Mouse (Mus musculus) ES-E14 (cell line): ENCODE measurements around the gene Gmfg. TPM values are rescaled to one million over a fixed set of nuclear protein-coding genes. Genes with fewer than 3 reads are reported as not detected.

Experiments used
- DNase-seq: peaks from one replicate; pipeline ENCODE4 v3.0.0-alpha.2; 2013; ENCODE audit warnings: low read depth, low spot score
- H3K27ac ChIP-seq: 2 replicates; pipeline ENCODE4 v1.5.1; 2012; ENCODE audit warnings: low read depth, mild to moderate bottlenecking, low read length, moderate library complexity, mixed read lengths; ENCODE audit not compliant: poor library complexity, insufficient read depth, severe bottlenecking
- H3K36me3 ChIP-seq: 2 replicates; pipeline ENCODE4 v1.6.1; 2012; ENCODE audit warnings: mild to moderate bottlenecking, low read length, moderate library complexity, mixed read lengths; ENCODE audit not compliant: control insufficient read depth, poor library complexity, insufficient read depth, severe bottlenecking
- H3K4me1 ChIP-seq, 2 experiments: fragments of 150-350 bp in 1 of 2; sonication (generic) in 1 of 2; 2 replicates each; pipeline ENCODE4 v1.6.1; 2012; ENCODE audit warnings: low read length in 2 of 2, mild to moderate bottlenecking in 1 of 2, mixed read lengths in 1 of 2; ENCODE audit not compliant: control insufficient read depth in 2 of 2, insufficient read depth in 2 of 2, poor library complexity in 1 of 2
- H3K4me3 ChIP-seq, 2 experiments: fragments of 150-350 bp in 1 of 2; sonication (generic) in 1 of 2; 2 replicates each; pipeline ENCODE4 v1.5.1; 2012; ENCODE audit warnings: low read length in 2 of 2, low read depth in 1 of 2, mild to moderate bottlenecking in 1 of 2, mixed read lengths in 1 of 2; ENCODE audit not compliant: insufficient read depth in 1 of 2, poor library complexity in 1 of 2, severe bottlenecking in 1 of 2
- H3K9ac ChIP-seq: 2 replicates; pipeline ENCODE4 v1.6.1; 2012; ENCODE audit warnings: low read depth, mild to moderate bottlenecking, low read length, mixed read lengths; ENCODE audit not compliant: poor library complexity, insufficient read depth, severe bottlenecking
- H3K9me3 ChIP-seq: fragments of 150-350 bp; sonication (generic); 2 replicates; pipeline ENCODE4 v1.6.1; 2012; ENCODE audit warnings: low read depth, mild to moderate bottlenecking, low read length; ENCODE audit not compliant: control insufficient read depth, insufficient read depth
- CHD2 ChIP-seq: IDR thresholded peaks from 2 replicates; pipeline ENCODE4 v1.6.1; 2014; ENCODE audit warnings: mild to moderate bottlenecking, low read depth, low read length, inconsistent platforms
- HCFC1 ChIP-seq: IDR thresholded peaks from 2 replicates; pipeline ENCODE4 v1.6.1; 2012; ENCODE audit warnings: low read length, inconsistent platforms, borderline replicate concordance; ENCODE audit not compliant: insufficient read depth
- MAFK ChIP-seq: IDR thresholded peaks from 2 replicates; pipeline ENCODE4 v1.6.1; 2014; ENCODE audit warnings: mild to moderate bottlenecking, low read depth, low read length, inconsistent platforms; ENCODE audit not compliant: insufficient read depth
- ZC3H11A ChIP-seq: IDR thresholded peaks from 2 replicates; pipeline ENCODE4 v1.6.1; 2012; ENCODE audit warnings: low read depth, mild to moderate bottlenecking, inconsistent platforms, low read length, borderline replicate concordance
- ZNF384 ChIP-seq: IDR thresholded peaks from 2 replicates; pipeline ENCODE4 v1.6.1; 2012; ENCODE audit warnings: low read depth, low read length, inconsistent platforms
- in situ Hi-C, 2 experiments: fragments of 600-800 bp; cut with MboI; formaldehyde crosslinking; loops; one replicate each; pipeline ENCODE4 v1.15.1; 2025; ENCODE audit warnings: low sequenced_read_pairs in 2 of 2, inconsistent platforms in 1 of 2; ENCODE audit not compliant: unreplicated experiment in 2 of 2
- total RNA-seq: library from RNA; depleted of rRNA; stranded (reverse); fragments of 300-350 nt; gene quantifications from 2 replicates; pipeline ENCODE4 v1.2.3, GENCODE M21; 2012

Gmfg gene
- total RNA-seq, 1 experiment = 12.7 TPM

DNA sequence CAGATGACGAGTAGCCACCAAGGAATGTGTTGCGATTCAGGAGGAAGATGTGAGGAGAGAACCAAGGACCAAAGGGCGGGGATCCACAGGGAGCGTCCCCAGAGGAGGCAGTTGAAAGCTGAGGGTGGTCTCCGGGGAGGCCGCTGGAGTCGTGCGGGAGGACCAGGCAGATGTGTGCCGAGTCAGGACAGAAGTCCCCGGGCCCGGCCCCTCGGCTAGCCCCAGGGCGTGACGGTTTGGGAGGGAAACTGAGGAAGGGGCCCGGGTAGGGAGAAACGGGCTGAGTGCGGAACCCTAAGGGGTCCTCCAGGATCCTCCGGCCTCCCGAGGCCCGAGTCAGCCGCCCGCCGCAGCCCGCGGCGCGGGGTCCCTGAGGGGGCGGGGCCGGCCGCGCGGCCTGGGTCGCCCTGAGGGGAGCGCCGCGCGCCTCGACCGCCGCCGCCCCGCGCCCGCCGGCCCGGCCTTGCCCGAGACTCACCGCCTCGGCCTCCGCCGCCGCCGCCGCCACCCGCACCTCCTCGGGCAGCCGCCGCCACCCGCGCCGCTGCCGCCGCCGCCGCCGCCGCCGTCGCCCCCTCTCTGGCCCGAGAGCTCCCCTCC, 1.5 kb upstream of the Gmfg start:
- H3K4me1 ChIP-seq = no peaks in the 10 kb centered on the region; a peak in 1 of 4 replicates
- TF ChIP-seq CHD2 = no peak
- TF ChIP-seq ZC3H11A = no peak
- H3K27ac ChIP-seq = no peak overlapping the region
- DNase-seq = no peak
- in situ Hi-C loops = loop anchor here in 1 of 2 experiments (10.0 kb wide), 1 partner anchor 169 kb away; no protein-coding TSS in a partner anchor
- H3K9ac ChIP-seq = peak overlapping the region; percentile 84
- no peaks in the 10 kb centered on the region for H3K36me3 ChIP-seq
- no peaks in the 10 kb centered on the region for H3K9me3 ChIP-seq
- peak overlapping the region; percentile 91 to 93 for H3K4me3 ChIP-seq

- TF ChIP-seq ZC3H11A (no peak), CHD2 (peak; percentile 62; the same call in 1 of the 2 replicates), HCFC1 (no peak)
- peak; percentile 97 for DNase-seq
- no peaks in the 10 kb centered on the region for H3K9me3 ChIP-seq
- peaks cover 0 to 4% of the 10 kb centered on the region in 2 experiments; a peak in 2 of 4 replicates for H3K4me1 ChIP-seq
- peak overlapping the region; percentile 84 for H3K9ac ChIP-seq
- H3K36me3 ChIP-seq = no peaks in the 10 kb centered on the region
- H3K4me3 ChIP-seq = peak overlapping the region; percentile 70 to 93
- in situ Hi-C loops = loop anchor here in 1 of 2 experiments (10.0 kb wide), 1 partner anchor 168 kb away; no protein-coding TSS in a partner anchor
- peak overlapping the region; percentile 73 for H3K27ac ChIP-seq
Observed at GRCm38 (mm10) chr7:28436271-28436904, 859 bp upstream of the Gmfg start.

DNA sequence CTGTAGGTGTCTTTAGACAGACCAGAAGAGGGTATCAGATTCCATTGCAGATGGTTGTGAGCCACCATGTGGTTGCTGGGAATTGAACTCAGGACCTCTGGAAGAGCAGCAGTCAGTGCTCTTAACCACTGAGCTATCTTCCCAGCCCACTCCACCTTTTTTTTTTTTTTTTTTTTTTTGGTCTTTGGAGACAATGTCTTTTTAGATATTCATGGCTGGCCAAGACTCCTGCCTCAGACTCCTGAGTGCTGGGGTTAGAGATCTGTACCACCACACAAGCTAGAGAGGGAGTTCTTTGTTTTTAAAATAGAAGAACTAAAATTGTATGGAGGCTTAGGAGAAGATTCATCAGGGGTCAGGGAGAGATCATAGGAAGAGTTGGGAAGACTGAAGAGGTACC, 717 bp downstream of the Gmfg start:
- DNase-seq = no peak
- Histone ChIP-seq H3K9ac (no peak overlapping the region), H3K9me3 (no peaks in the 10 kb centered on the region), H3K36me3 (no peaks in the 10 kb centered on the region), H3K4me3 (peak overlapping the region in 1 of 2 experiments; percentile 70; a peak in 2 of 4 replicates), H3K27ac (no peak overlapping the region), H3K4me1 (peaks cover 0 to 4% of the 10 kb centered on the region in 2 experiments; a peak in 2 of 4 replicates)
- TF ChIP-seq ZC3H11A (no peak), ZNF384 (peak; percentile 54; the same call in 1 of the 2 replicates)
- in situ Hi-C loops = loop anchor here in 1 of 2 experiments (10.0 kb wide), 1 partner anchor 167 kb away; no protein-coding TSS in a partner anchor

- no peak overlapping the region for H3K9ac ChIP-seq
- in situ Hi-C loops = loop anchor here in 1 of 2 experiments (10.0 kb wide), 1 partner anchor 166 kb away; no protein-coding TSS in a partner anchor
- no peak for DNase-seq
- peaks cover 0 to 4% of the 10 kb centered on the region in 2 experiments; a peak in 2 of 4 replicates for H3K4me1 ChIP-seq
- H3K36me3 ChIP-seq = no peaks in the 10 kb centered on the region
- no peak overlapping the region for H3K27ac ChIP-seq
- no peaks in the 10 kb centered on the region for H3K9me3 ChIP-seq
- TF ChIP-seq ZC3H11A (no peak), ZNF384 (peak; percentile 54)
- H3K4me3 ChIP-seq = no peak overlapping the region
Observed at GRCm38 (mm10) chr7:28438771-28439170, 1.5 kb downstream of the Gmfg start.

DNA sequence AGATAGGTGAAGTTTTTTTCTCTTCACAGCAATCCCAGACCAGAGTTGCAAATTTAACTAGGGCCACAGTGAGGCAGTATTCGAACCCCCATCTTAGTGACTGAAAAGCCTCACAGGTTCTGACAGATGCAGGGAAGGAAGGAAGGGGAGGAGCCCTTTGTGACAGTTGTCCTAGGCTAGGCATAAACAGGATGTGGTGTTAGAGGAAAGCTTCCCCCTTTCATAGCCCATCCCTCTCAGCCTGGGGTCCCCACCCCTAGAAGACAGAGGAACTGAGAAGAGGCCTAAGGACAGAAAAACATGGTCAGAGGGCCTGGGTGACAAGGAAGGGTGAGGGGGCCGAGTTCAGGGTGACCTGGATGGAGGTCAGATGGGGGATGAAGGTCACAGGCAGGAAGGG, 3.5 kb downstream of the Gmfg start:
- DNase-seq = peak; percentile 49
- Histone ChIP-seq H3K4me1 (peaks cover 0 to 4% of the 10 kb centered on the region in 2 experiments; a peak in 1 of 4 replicates), H3K27ac (no peak overlapping the region)

More for the DNA sequence above, 3.5 kb downstream of the Gmfg start:
- TF ChIP-seq ZC3H11A (no peak), MAFK (no peak), CHD2 (no peak), HCFC1 (no peak), ZNF384 (no peak)
- H3K9me3 ChIP-seq = no peaks in the 10 kb centered on the region
- no peak overlapping the region for H3K4me3 ChIP-seq
- in situ Hi-C loops = no loop called here
- H3K9ac ChIP-seq = no peak overlapping the region
- no peaks in the 10 kb centered on the region for H3K36me3 ChIP-seq
